ENCODE assay signal across 9 mouse cellular contexts in genomic region chr15:81926446-81926822, GRCm38 (mm10). TPM values are rescaled to one million over a fixed set of nuclear protein-coding genes. Genes with fewer than 3 reads are reported as not detected.
A peak's percentile ranks its signal among the peaks of the same experiment; 100 is the strongest.
DNase-seq lines count a peak whose midpoint lies in the region; ATAC-seq and TF ChIP-seq lines count a peak whose summit lies in the region.
"Had no signal": no experiment of that assay in that cellular context is flagged by ENCODE, and none has a peak within 500 bp of the region (broad histone marks: within the 10 kb centered on the region; RNA-seq: fewer than 3 reads in every experiment).

No protein-coding gene starts in this region.

- no peaks in the 10 kb centered on the region for H3K27me3 ChIP-seq in forebrain, embryonic 12.5 days
- no peaks in the 10 kb centered on the region for H3K27me3 ChIP-seq in limb, embryonic 11.5 days (ENCODE audit: control insufficient read depth, insufficient read depth, low read length)
- no peaks in the 10 kb centered on the region for H3K27me3 ChIP-seq in neural tube, embryonic 14.5 days (ENCODE audit: control insufficient read depth, insufficient read depth, low read length)

- intact Hi-C loops in left cerebral cortex, adult 2 months (cut with DNase I) = no loop called here
- intact Hi-C loops in left cerebral cortex, postnatal 10 days (cut with DNase I) = no loop called here

- H3K9ac ChIP-seq in forebrain, embryonic 12.5 days = 0 out of 2 replicates have a peak overlapping the region, but pooled peaks have one; percentile 12
- no peak overlapping the region for H3K9ac ChIP-seq in limb, embryonic 11.5 days (ENCODE audit: low read length)
- no peak overlapping the region for H3K9ac ChIP-seq in neural tube, embryonic 14.5 days (replicated peaks; ENCODE audit: low read depth, low read length)

- H3K9me3 ChIP-seq in forebrain, embryonic 12.5 days = no peaks in the 10 kb centered on the region
- no peaks in the 10 kb centered on the region for H3K9me3 ChIP-seq in limb, embryonic 11.5 days (ENCODE audit: control insufficient read depth, low read length)
- no peaks in the 10 kb centered on the region for H3K9me3 ChIP-seq in neural tube, embryonic 14.5 days (ENCODE audit: control insufficient read depth, low read length)

- no peak for TF ChIP-seq CTCF in left cerebral cortex, adult 2 months (IDR thresholded peaks at IDR 0.05)

- peak overlapping the region; percentile 28; the same call in 1 of the 2 replicates for H3K27ac ChIP-seq in left cerebral cortex, adult 2 months
- H3K27ac ChIP-seq in forebrain, embryonic 12.5 days = peak overlapping the region; percentile 93
- no peak overlapping the region for H3K27ac ChIP-seq in limb, embryonic 11.5 days (replicated peaks; ENCODE audit: low read depth, low read length)
- peak overlapping the region; percentile 81 for H3K27ac ChIP-seq in neural tube, embryonic 14.5 days (ENCODE audit: low read depth, low read length)

- H3K4me1 ChIP-seq in forebrain, embryonic 12.5 days = peaks cover 29% of the 10 kb centered on the region
- peaks cover 4% of the 10 kb centered on the region; the same call in 1 of the 2 replicates for H3K4me1 ChIP-seq in limb, embryonic 11.5 days (ENCODE audit: control insufficient read depth, insufficient read depth, low read length)
- H3K4me1 ChIP-seq in neural tube, embryonic 14.5 days (ENCODE audit: control insufficient read depth, insufficient read depth, low read length) = peaks cover 12% of the 10 kb centered on the region

- no peak overlapping the region for H3K4me3 ChIP-seq in left cerebral cortex, adult 2 months
- H3K4me3 ChIP-seq in forebrain, embryonic 12.5 days (replicated peaks) = peak overlapping the region; percentile 77; the same call in 1 of the 2 replicates
- no peak overlapping the region for H3K4me3 ChIP-seq in limb, embryonic 11.5 days (ENCODE audit: low read depth, low read length)
- peak overlapping the region; percentile 57 for H3K4me3 ChIP-seq in neural tube, embryonic 14.5 days (ENCODE audit: low read depth, low read length)

- no peak for DNase-seq in left cerebral cortex, adult 2 months (ENCODE audit: extremely low spot score in 1 of 2, low spot score in 2 of 2)
- DNase-seq in left cerebral cortex, adult 11 months (ENCODE audit: low spot score) = no peak
- DNase-seq in limb, embryonic 11.5 days (ENCODE audit: low spot score) = no peak
- no peak for DNase-seq in adrenal gland, postnatal 10 days
- DNase-seq in thymus, postnatal 25 days = no peak
- DNase-seq in left cerebral cortex, postnatal 10 days (ENCODE audit: extremely low spot score in 1 of 2, low spot score in 2 of 2) = no peak

- H3K4me2 ChIP-seq in forebrain, embryonic 12.5 days = peak overlapping the region; percentile 98
- peak overlapping the region; percentile 88; the same call in 1 of the 2 replicates for H3K4me2 ChIP-seq in limb, embryonic 11.5 days (ENCODE audit: low read depth, severe bottlenecking)
- H3K4me2 ChIP-seq in neural tube, embryonic 14.5 days (ENCODE audit: low read depth, low read length) = peak overlapping the region; percentile 93

- no peak for ATAC-seq in forebrain, embryonic 12.5 days (ENCODE audit: low FRiP score)
- 0 out of 2 replicates have a peak, but pooled peaks have one; percentile 24 for ATAC-seq in limb, embryonic 11.5 days (ENCODE audit: insufficient number of reproducible peaks, low FRiP score, low TSS enrichment, low read depth)
- ATAC-seq in neural tube, embryonic 14.5 days (ENCODE audit: low read depth) = peak; percentile 48

- 0 out of 2 replicates have a peak, but pooled peaks cover 10% of the 10 kb centered on the region for H3K36me3 ChIP-seq in forebrain, embryonic 12.5 days (replicated peaks)
- H3K36me3 ChIP-seq in limb, embryonic 11.5 days (ENCODE audit: control insufficient read depth, insufficient read depth, low read length) = 0 out of 2 replicates have a peak, but pooled peaks cover 3% of the 10 kb centered on the region
- no peaks in the 10 kb centered on the region for H3K36me3 ChIP-seq in neural tube, embryonic 14.5 days (ENCODE audit: control insufficient read depth, insufficient read depth, low read length)

- WGBS in forebrain, embryonic 12.5 days = 22% methylated on average over 9 of the region's 9 CpGs
- WGBS in limb, embryonic 11.5 days = 41% methylated on average over 9 of the region's 9 CpGs
- 26% methylated on average over 9 of the region's 9 CpGs for WGBS in neural tube, embryonic 14.5 days

RNA-seq across cellular contexts. Expression of gene Polr3h, which starts 0.4 kb away (rescaled TPM):
- 10 to 100 TPM; 50.1 to 56.8 TPM for total RNA-seq in left cerebral cortex, adult 2 months (2021)
- polyA plus RNA-seq in forebrain, embryonic 12.5 days (2016; fragmentation: Nextera tagmentation; extraction: Ambion mirVana) = 69.8 and 75.6 TPM in 2 replicates
- 68.2 and 71.3 TPM in 2 replicates for polyA plus RNA-seq in limb, embryonic 11.5 days (2014; fragmentation: Nextera tagmentation; extraction: Ambion mirVana)
- 88.1 and 98.4 TPM in 2 replicates for polyA plus RNA-seq in neural tube, embryonic 14.5 days (2014; fragmentation: Nextera tagmentation; extraction: Ambion mirVana)
- total RNA-seq in adrenal gland, postnatal 10 days (2021) = 10 to 100 TPM; 15.5 to 19.1 TPM
- 10 to 100 TPM; 44.8 to 55.0 TPM for total RNA-seq in left cerebral cortex, postnatal 10 days (2021)

RNA-seq across cellular contexts. Expression of gene Csdc2, which starts 10.1 kb away (rescaled TPM):
- total RNA-seq in left cerebral cortex, adult 2 months (2021) = 10 to 100 TPM; 91.2 to 97.6 TPM
- polyA plus RNA-seq in forebrain, embryonic 12.5 days (2016; fragmentation: Nextera tagmentation; extraction: Ambion mirVana) = 35.8 and 39.9 TPM in 2 replicates
- polyA plus RNA-seq in limb, embryonic 11.5 days (2014; fragmentation: Nextera tagmentation; extraction: Ambion mirVana) = 4.9 TPM in 2 replicates
- 170 and 208 TPM in 2 replicates for polyA plus RNA-seq in neural tube, embryonic 14.5 days (2014; fragmentation: Nextera tagmentation; extraction: Ambion mirVana)
- total RNA-seq in adrenal gland, postnatal 10 days (2021) = 10 to 100 TPM; 16.9 to 27.9 TPM
- total RNA-seq in left cerebral cortex, postnatal 10 days (2021) = 100 to 1,000 TPM; 154 to 156 TPM

RNA-seq across cellular contexts. Expression of gene Pmm1, which starts 34.3 kb away (rescaled TPM):
- total RNA-seq in left cerebral cortex, adult 2 months (2021) = 100 to 1,000 TPM; 199 to 206 TPM
- polyA plus RNA-seq in forebrain, embryonic 12.5 days (2016; fragmentation: Nextera tagmentation; extraction: Ambion mirVana) = 42.0 and 44.0 TPM in 2 replicates
- 15.3 and 16.0 TPM in 2 replicates for polyA plus RNA-seq in limb, embryonic 11.5 days (2014; fragmentation: Nextera tagmentation; extraction: Ambion mirVana)
- polyA plus RNA-seq in neural tube, embryonic 14.5 days (2014; fragmentation: Nextera tagmentation; extraction: Ambion mirVana) = 78.6 and 96.6 TPM in 2 replicates
- 10 to 100 TPM; 81.4 to 94.8 TPM for total RNA-seq in adrenal gland, postnatal 10 days (2021)
- total RNA-seq in left cerebral cortex, postnatal 10 days (2021) = 100 to 1,000 TPM; 177 TPM

RNA-seq across cellular contexts. Expression of gene 1700029P11Rik, which starts 53.9 kb away (rescaled TPM):
- not detected for total RNA-seq in left cerebral cortex, adult 2 months (2021)
- not detected in 2 replicates for polyA plus RNA-seq in forebrain, embryonic 12.5 days (2016; fragmentation: Nextera tagmentation; extraction: Ambion mirVana)
- polyA plus RNA-seq in limb, embryonic 11.5 days (2014; fragmentation: Nextera tagmentation; extraction: Ambion mirVana) = not detected in 2 replicates
- polyA plus RNA-seq in neural tube, embryonic 14.5 days (2014; fragmentation: Nextera tagmentation; extraction: Ambion mirVana) = not detected in 2 replicates
- total RNA-seq in adrenal gland, postnatal 10 days (2021) = not detected
- total RNA-seq in left cerebral cortex, postnatal 10 days (2021) = not detected
- total RNA-seq: heart, postnatal 10 days had no signal

RNA-seq across cellular contexts. Expression of gene Aco2, which starts 54.3 kb away (rescaled TPM):
- total RNA-seq in left cerebral cortex, adult 2 months (2021) = 100 to 1,000 TPM; 420 to 427 TPM
- 184 and 185 TPM in 2 replicates for polyA plus RNA-seq in forebrain, embryonic 12.5 days (2016; fragmentation: Nextera tagmentation; extraction: Ambion mirVana)
- 158 and 162 TPM in 2 replicates for polyA plus RNA-seq in limb, embryonic 11.5 days (2014; fragmentation: Nextera tagmentation; extraction: Ambion mirVana)
- polyA plus RNA-seq in neural tube, embryonic 14.5 days (2014; fragmentation: Nextera tagmentation; extraction: Ambion mirVana) = 278 and 281 TPM in 2 replicates
- 1,000 to 10,000 TPM; 2,299 to 2,557 TPM for total RNA-seq in adrenal gland, postnatal 10 days (2021)
- total RNA-seq in left cerebral cortex, postnatal 10 days (2021) = 100 to 1,000 TPM; 392 to 412 TPM

Comparison
In these comparisons a context has a peak if more than half of its experiments do, and no peak if none do; other contexts are left out.
1. H3K4me3 ChIP-seq: peak in forebrain, embryonic 12.5 days (single experiment) and neural tube, embryonic 14.5 days (single experiment); none in left cerebral cortex, adult 2 months (single experiment) and limb, embryonic 11.5 days (single experiment).
2. Peak in every context shown above with its lines, with median percentiles within 50 percentile points of each other: H3K4me2 ChIP-seq.